Mouse (Mus musculus): Measurements from ENCODE around the gene Efhd2. TPM values are rescaled to one million over a fixed set of nuclear protein-coding genes. Genes with fewer than 3 reads are reported as not detected.
A peak's percentile ranks its signal among the peaks of the same experiment; 100 is the strongest.

Efhd2 gene
- polyA plus RNA-seq, 1 experiment from 2014 or later: 77.8 TPM

GRCm38 (mm10) chr4:141878621-141879020 lies 3.9 kb upstream of the Efhd2 start:
- 80% methylated on average over 7 of the region's 7 CpGs for WGBS
- H3K27ac ChIP-seq (replicated peaks): no peak overlapping the region
- H3K9ac ChIP-seq: no peak overlapping the region
- no peak overlapping the region for H3K4me2 ChIP-seq
- no peak overlapping the region for H3K4me3 ChIP-seq
- H3K36me3 ChIP-seq: no peaks in the 10 kb centered on the region
- no peak for ATAC-seq (ENCODE audit: low FRiP score, low read depth)
- peaks cover 17% of the 10 kb centered on the region for H3K4me1 ChIP-seq (replicated peaks)
- H3K27me3 ChIP-seq: no peaks in the 10 kb centered on the region
- no peaks in the 10 kb centered on the region for H3K9me3 ChIP-seq

- Histone ChIP-seq H3K36me3 (no peaks in the 10 kb centered on the region), H3K4me1 (replicated peaks) (peaks cover 47% of the 10 kb centered on the region), H3K9ac (peak overlapping the region; percentile 76), H3K27ac (replicated peaks) (peak overlapping the region; percentile 82), H3K9me3 (no peaks in the 10 kb centered on the region), H3K27me3 (no peaks in the 10 kb centered on the region), H3K4me3 (peak overlapping the region; percentile 64), H3K4me2 (peak overlapping the region; percentile 91)
- ATAC-seq (ENCODE audit: low FRiP score, low read depth): peak; percentile 32; the same call in 1 of the 2 replicates
- 16% methylated on average over 8 of the region's 8 CpGs for WGBS
These were observed 875 bp upstream of the Efhd2 start for GRCm38 (mm10) chr4:141875481-141876108.

GRCm38 (mm10) chr4:141874111-141874600 lies 564 bp downstream of the Efhd2 start:
- Histone ChIP-seq H3K4me2 (peak overlapping the region; percentile 91), H3K4me3 (peak overlapping the region; percentile 64), H3K27me3 (no peaks in the 10 kb centered on the region), H3K4me1 (replicated peaks) (peaks cover 61% of the 10 kb centered on the region), H3K9me3 (no peaks in the 10 kb centered on the region), H3K27ac (replicated peaks) (peak overlapping the region; percentile 82), H3K36me3 (no peaks in the 10 kb centered on the region), H3K9ac (peak overlapping the region; percentile 76)
- WGBS: under 1% methylated on average over 19 of the region's 19 CpGs
- ATAC-seq (ENCODE audit: low FRiP score, low read depth): peak; percentile 8; the same call in 1 of the 2 replicates

GRCm38 (mm10) chr4:141872977-141873376 lies 1.7 kb downstream of the Efhd2 start:
- Histone ChIP-seq H3K4me2 (peak overlapping the region; percentile 91), H3K9me3 (no peaks in the 10 kb centered on the region), H3K27me3 (no peaks in the 10 kb centered on the region), H3K4me3 (peak overlapping the region; percentile 64), H3K4me1 (replicated peaks) (peaks cover 66% of the 10 kb centered on the region), H3K27ac (replicated peaks) (peak overlapping the region; percentile 72), H3K36me3 (no peaks in the 10 kb centered on the region), H3K9ac (peak overlapping the region; percentile 76; the same call in 1 of the 2 replicates)
- WGBS: 73% methylated on average over 9 of the region's 9 CpGs
- no peak for ATAC-seq (ENCODE audit: low FRiP score, low read depth)

GRCm38 (mm10) chr4:141871909-141872308 lies 2.8 kb downstream of the Efhd2 start:
- H3K9me3 ChIP-seq: no peaks in the 10 kb centered on the region
- peak overlapping the region; percentile 64 for H3K4me3 ChIP-seq
- peak overlapping the region; percentile 72 for H3K27ac ChIP-seq (replicated peaks)
- H3K4me2 ChIP-seq: peak overlapping the region; percentile 91
- peak overlapping the region; percentile 7; the same call in 1 of the 2 replicates for H3K9ac ChIP-seq
- no peaks in the 10 kb centered on the region for H3K36me3 ChIP-seq
- H3K27me3 ChIP-seq: no peaks in the 10 kb centered on the region
- peak; percentile 12; the same call in 1 of the 2 replicates for ATAC-seq (ENCODE audit: low FRiP score, low read depth)
- 35% methylated on average over 9 of the region's 9 CpGs for WGBS
- H3K4me1 ChIP-seq (replicated peaks): peaks cover 77% of the 10 kb centered on the region

GRCm38 (mm10) chr4:141871333-141871725 lies 3.4 kb downstream of the Efhd2 start:
- H3K4me2 ChIP-seq: peak overlapping the region; percentile 91
- 85% methylated on average over 3 of the region's 3 CpGs for WGBS
- no peaks in the 10 kb centered on the region for H3K36me3 ChIP-seq
- H3K4me1 ChIP-seq (replicated peaks): peaks cover 83% of the 10 kb centered on the region
- no peaks in the 10 kb centered on the region for H3K27me3 ChIP-seq
- no peak overlapping the region; the same call in 1 of the 2 replicates for H3K4me3 ChIP-seq
- no peak for ATAC-seq (ENCODE audit: low FRiP score, low read depth)
- H3K9ac ChIP-seq: no peak overlapping the region
- H3K9me3 ChIP-seq: no peaks in the 10 kb centered on the region
- H3K27ac ChIP-seq (replicated peaks): peak overlapping the region; percentile 72

- H3K4me2 ChIP-seq: peak overlapping the region; percentile 91
- 59% methylated on average over 11 of the region's 11 CpGs for WGBS
- H3K36me3 ChIP-seq: no peaks in the 10 kb centered on the region
- peak overlapping the region; percentile 72; the same call in 1 of the 2 replicates for H3K27ac ChIP-seq (replicated peaks)
- peaks cover 84% of the 10 kb centered on the region for H3K4me1 ChIP-seq (replicated peaks)
- no peaks in the 10 kb centered on the region for H3K9me3 ChIP-seq
- ATAC-seq (ENCODE audit: low FRiP score, low read depth): no peak
- H3K9ac ChIP-seq: no peak overlapping the region
- no peaks in the 10 kb centered on the region for H3K27me3 ChIP-seq
- no peak overlapping the region for H3K4me3 ChIP-seq
These were observed 3.9 kb downstream of the Efhd2 start for GRCm38 (mm10) chr4:141870666-141871332.

- Histone ChIP-seq H3K9ac (no peak overlapping the region), H3K4me1 (replicated peaks) (peaks cover 75% of the 10 kb centered on the region), H3K27ac (replicated peaks) (no peak overlapping the region), H3K9me3 (no peaks in the 10 kb centered on the region), H3K4me3 (no peak overlapping the region), H3K4me2 (no peak overlapping the region), H3K27me3 (no peaks in the 10 kb centered on the region), H3K36me3 (no peaks in the 10 kb centered on the region)
- no peak for ATAC-seq (ENCODE audit: low FRiP score, low read depth)
- WGBS: 84% methylated on average over 5 of the region's 5 CpGs
These were observed 5.1 kb downstream of the Efhd2 start for GRCm38 (mm10) chr4:141869436-141870215.

- Histone ChIP-seq H3K4me2 (no peak overlapping the region), H3K4me1 (replicated peaks) (peaks cover 63% of the 10 kb centered on the region), H3K27ac (replicated peaks) (peak overlapping the region; percentile 69), H3K9me3 (no peaks in the 10 kb centered on the region), H3K9ac (no peak overlapping the region), H3K4me3 (no peak overlapping the region), H3K27me3 (no peaks in the 10 kb centered on the region), H3K36me3 (no peaks in the 10 kb centered on the region)
- ATAC-seq (ENCODE audit: low FRiP score, low read depth): no peak
- 68% methylated on average over 10 of the region's 10 CpGs for WGBS
These were observed 6.7 kb downstream of the Efhd2 start for GRCm38 (mm10) chr4:141868051-141868450.

- Histone ChIP-seq H3K9me3 (no peaks in the 10 kb centered on the region), H3K4me2 (peak overlapping the region; percentile 13; the same call in 1 of the 2 replicates), H3K27ac (replicated peaks) (peak overlapping the region; percentile 69), H3K4me3 (no peak overlapping the region), H3K9ac (no peak overlapping the region), H3K4me1 (replicated peaks) (peaks cover 57% of the 10 kb centered on the region), H3K36me3 (no peaks in the 10 kb centered on the region), H3K27me3 (no peaks in the 10 kb centered on the region)
- ATAC-seq (ENCODE audit: low FRiP score, low read depth): peak; percentile 57; the same call in 1 of the 2 replicates
- WGBS: 19% methylated on average over 4 of the region's 4 CpGs
These were observed 7.2 kb downstream of the Efhd2 start for GRCm38 (mm10) chr4:141867498-141867897.

- H3K27ac ChIP-seq (replicated peaks): peak overlapping the region; percentile 69
- peak overlapping the region; percentile 13; the same call in 1 of the 2 replicates for H3K4me2 ChIP-seq
- no peak overlapping the region for H3K9ac ChIP-seq
- H3K4me1 ChIP-seq (replicated peaks): peaks cover 52% of the 10 kb centered on the region
- no peak overlapping the region for H3K4me3 ChIP-seq
- WGBS: 24% methylated on average over 10 of the region's 10 CpGs
- no peaks in the 10 kb centered on the region for H3K27me3 ChIP-seq
- no peak for ATAC-seq (ENCODE audit: low FRiP score, low read depth)
- no peaks in the 10 kb centered on the region for H3K36me3 ChIP-seq
- no peaks in the 10 kb centered on the region for H3K9me3 ChIP-seq
These were observed 7.7 kb downstream of the Efhd2 start for GRCm38 (mm10) chr4:141866933-141867490.

Measured in hindbrain, embryonic 15.5 days (tissue).